Mouse (Mus musculus) myocyte (in vitro differentiated cells): ENCODE data around the gene Papss2. TPM values are rescaled to one million over a fixed set of nuclear protein-coding genes. Genes with fewer than 3 reads are reported as not detected.

Experiments
- H3K27me3 ChIP-seq: one replicate; pipeline ENCODE4 v1.6.1; 2011; ENCODE audit not compliant: control insufficient read depth, insufficient read depth, insufficient read length
- H3K36me3 ChIP-seq: one replicate; pipeline ENCODE4 v1.6.1; 2011; ENCODE audit not compliant: control insufficient read depth, insufficient read depth
- H3K4me2 ChIP-seq: one replicate; pipeline ENCODE4 v1.6.1; 2011; ENCODE audit warnings: low read depth, control low read depth
- H3K4me3 ChIP-seq: one replicate; pipeline ENCODE4 v1.5.1; 2011; ENCODE audit warnings: mild to moderate bottlenecking, control low read depth, moderate library complexity
- H3K79me2 ChIP-seq: one replicate; pipeline ENCODE4 v1.6.1; 2011; ENCODE audit not compliant: control insufficient read depth, insufficient read depth
- H3ac ChIP-seq: one replicate; pipeline ENCODE4 v1.6.1; 2011; ENCODE audit not compliant: control insufficient read depth, insufficient read length
- CEBPB ChIP-seq: IDR thresholded peaks from 2 replicates; pipeline ENCODE4 v1.6.1; 2011; ENCODE audit warnings: mild to moderate bottlenecking, moderate library complexity; ENCODE audit not compliant: poor library complexity, insufficient read depth, severe bottlenecking
- E2F4 ChIP-seq: IDR thresholded peaks from one replicate; pipeline ENCODE4 v1.6.1; 2011; ENCODE audit warnings: mild to moderate bottlenecking, control low read depth, moderate library complexity; ENCODE audit not compliant: insufficient read depth
- MAX ChIP-seq: IDR thresholded peaks from one replicate; pipeline ENCODE4 v1.6.1; 2011; ENCODE audit warnings: low read depth, mild to moderate bottlenecking, control low read depth
- MYOD1 ChIP-seq, 3 experiments: IDR thresholded peaks; one replicate each; pipeline ENCODE4 v1.6.1; 2011; ENCODE audit warnings: control low read depth in 2 of 3, low read depth in 2 of 3, mild to moderate bottlenecking in 2 of 3, moderate library complexity in 1 of 3; ENCODE audit not compliant: insufficient read length in 2 of 3, control insufficient read depth in 1 of 3
- MYOG ChIP-seq, 3 experiments: IDR thresholded peaks; one replicate each; pipeline ENCODE4 v1.6.1; 2011; ENCODE audit warnings: control low read depth in 2 of 3, low read depth in 2 of 3, mild to moderate bottlenecking in 2 of 3; ENCODE audit not compliant: insufficient read length in 2 of 3, control insufficient read depth in 1 of 3, insufficient read depth in 1 of 3
- POLR2A ChIP-seq: IDR thresholded peaks from one replicate; pipeline ENCODE4 v1.6.1; 2011; ENCODE audit warnings: low read depth, mild to moderate bottlenecking, control low read depth, moderate library complexity; ENCODE audit not compliant: insufficient read length
- POLR2AphosphoS2 ChIP-seq: IDR thresholded peaks from one replicate; pipeline ENCODE4 v1.6.1; 2011; ENCODE audit warnings: low read depth, control low read depth; ENCODE audit not compliant: insufficient read length
- REST ChIP-seq: IDR thresholded peaks from one replicate; pipeline ENCODE4 v1.6.1; 2011; ENCODE audit warnings: mild to moderate bottlenecking, control low read depth, moderate library complexity; ENCODE audit not compliant: insufficient read depth, insufficient read length
- SRF ChIP-seq: IDR thresholded peaks from one replicate; pipeline ENCODE4 v1.6.1; 2011; ENCODE audit warnings: low read depth; ENCODE audit not compliant: control insufficient read depth, insufficient read length
- TCF12 ChIP-seq: IDR thresholded peaks from one replicate; pipeline ENCODE4 v1.6.1; 2011; ENCODE audit warnings: mild to moderate bottlenecking, control low read depth; ENCODE audit not compliant: poor library complexity, insufficient read depth, severe bottlenecking
- TCF3 ChIP-seq: IDR thresholded peaks from one replicate; pipeline ENCODE4 v1.6.1; 2011; ENCODE audit warnings: low read depth, control low read depth; ENCODE audit not compliant: insufficient read length
- USF1 ChIP-seq: IDR thresholded peaks from one replicate; pipeline ENCODE4 v1.6.1; 2011; ENCODE audit warnings: low read depth, mild to moderate bottlenecking, control low read depth, moderate library complexity
- polyA plus RNA-seq: library from polyadenylated mRNA; unstranded; fragments of >200 nt; fragmentation: generic; extraction: Trizol; gene quantifications from one replicate; pipeline ENCODE4 v1.2.1, GENCODE M21; 2012; ENCODE audit warnings: missing spikeins

Papss2 gene
- polyA plus RNA-seq, 1 experiment: 0.47 TPM

- TF ChIP-seq SRF (no peak), MYOD1 (IDR thresholded peaks at IDR 0.05; ENCODE audit: control insufficient read depth in 1 of 3, insufficient read length in 2 of 3, low read depth in 2 of 3) (no peak), USF1 (no peak), TCF3 (no peak), E2F4 (no peak), POLR2AphosphoS2 (no peak), MAX (no peak)
- Histone ChIP-seq H3K27me3 (no peaks in the 10 kb centered on the region), H3K4me3 (no peak overlapping the region), H3K79me2 (no peaks in the 10 kb centered on the region), H3K36me3 (no peaks in the 10 kb centered on the region), H3K4me2 (no peak overlapping the region), H3ac (no peak overlapping the region)
Observed at GRCm38 (mm10) chr19:32643642-32644041, 48.1 kb downstream of the Papss2 start.

- TF ChIP-seq REST (no peak), CEBPB (no peak), POLR2AphosphoS2 (no peak), POLR2A (no peak), TCF12 (no peak), E2F4 (no peak), MAX (no peak)
- H3K4me3 ChIP-seq: no peak overlapping the region
- no peak overlapping the region for H3K4me2 ChIP-seq
Observed at GRCm38 (mm10) chr19:32645939-32646338, 50.3 kb downstream of the Papss2 start.

GRCm38 (mm10) chr19:32646382-32646781, 50.8 kb downstream of the Papss2 start:
- Histone ChIP-seq H3K79me2 (no peaks in the 10 kb centered on the region), H3K36me3 (no peaks in the 10 kb centered on the region), H3K27me3 (no peaks in the 10 kb centered on the region), H3K4me3 (no peak overlapping the region), H3ac (no peak overlapping the region), H3K4me2 (no peak overlapping the region)
- TF ChIP-seq TCF12 (no peak), CEBPB (no peak), E2F4 (no peak), MYOD1 (IDR thresholded peaks at IDR 0.05; ENCODE audit: control insufficient read depth in 1 of 3, insufficient read length in 2 of 3, low read depth in 2 of 3) (no peak), POLR2AphosphoS2 (no peak), POLR2A (no peak), REST (no peak), USF1 (no peak), MYOG (IDR thresholded peaks at IDR 0.05; ENCODE audit: control insufficient read depth in 1 of 3, insufficient read depth in 1 of 3, insufficient read length in 2 of 3, low read depth in 2 of 3) (no peak), SRF (no peak), TCF3 (no peak), MAX (no peak)

More at GRCm38 (mm10) chr19:32645939-32646338, 50.3 kb downstream of the Papss2 start:
- no peak overlapping the region for H3ac ChIP-seq
- H3K79me2 ChIP-seq: no peaks in the 10 kb centered on the region
- no peaks in the 10 kb centered on the region for H3K27me3 ChIP-seq
- H3K36me3 ChIP-seq: no peaks in the 10 kb centered on the region

- TF ChIP-seq POLR2AphosphoS2 (no peak), E2F4 (no peak), TCF12 (no peak), MYOD1 (IDR thresholded peaks at IDR 0.05; ENCODE audit: control insufficient read depth in 1 of 3, insufficient read length in 2 of 3, low read depth in 2 of 3) (no peak), MAX (no peak), MYOG (IDR thresholded peaks at IDR 0.05; ENCODE audit: control insufficient read depth in 1 of 3, insufficient read depth in 1 of 3, insufficient read length in 2 of 3, low read depth in 2 of 3) (no peak), CEBPB (no peak), SRF (no peak), REST (no peak), POLR2A (no peak), USF1 (no peak), TCF3 (no peak)
- no peak overlapping the region for H3K4me2 ChIP-seq
Observed at GRCm38 (mm10) chr19:32648019-32648571, 52.5 kb downstream of the Papss2 start.

GRCm38 (mm10) chr19:32651046-32651445, 55.5 kb downstream of the Papss2 start:
- Histone ChIP-seq H3K36me3 (no peaks in the 10 kb centered on the region), H3K27me3 (no peaks in the 10 kb centered on the region), H3ac (no peak overlapping the region), H3K4me3 (no peak overlapping the region), H3K4me2 (no peak overlapping the region), H3K79me2 (no peaks in the 10 kb centered on the region)
- TF ChIP-seq CEBPB (no peak), REST (no peak), POLR2AphosphoS2 (no peak), SRF (no peak), MYOG (IDR thresholded peaks at IDR 0.05; ENCODE audit: control insufficient read depth in 1 of 3, insufficient read depth in 1 of 3, insufficient read length in 2 of 3, low read depth in 2 of 3) (no peak), POLR2A (no peak), USF1 (no peak), E2F4 (no peak), TCF12 (no peak), TCF3 (no peak), MYOD1 (IDR thresholded peaks at IDR 0.05; ENCODE audit: control insufficient read depth in 1 of 3, insufficient read length in 2 of 3, low read depth in 2 of 3) (no peak), MAX (no peak)

More at GRCm38 (mm10) chr19:32648019-32648571, 52.5 kb downstream of the Papss2 start:
- no peak overlapping the region for H3K4me3 ChIP-seq
- no peaks in the 10 kb centered on the region for H3K27me3 ChIP-seq
- H3K79me2 ChIP-seq: no peaks in the 10 kb centered on the region
- no peaks in the 10 kb centered on the region for H3K36me3 ChIP-seq
- H3ac ChIP-seq: no peak overlapping the region
